Mouse (Mus musculus) hindbrain, embryonic 14.5 days (tissue): Measurements from ENCODE around the gene Apoa2. TPM values are rescaled to one million over a fixed set of nuclear protein-coding genes. Genes with fewer than 3 reads are reported as not detected.

ENCODE experiments used
- ATAC-seq: fragments of 200-750 bp; cut with Nextera tagmentation; 2 replicates; pipeline ENCODE4 v1.8.0; 2017; ENCODE audit warnings: moderate number of reproducible peaks, mild to moderate bottlenecking, moderate TSS enrichment, moderate library complexity; ENCODE audit not compliant: low FRiP score
- DNase-seq: peaks from one replicate; pipeline ENCODE4 v3.0.0-alpha.2; 2015; ENCODE audit warnings: low spot score
- H3K27ac ChIP-seq: fragments of 300-500 bp; sonication (generic); 2 replicates; pipeline ENCODE4 v1.5.1; 2014; ENCODE audit warnings: mild to moderate bottlenecking, moderate library complexity
- H3K27me3 ChIP-seq: fragments of 300-500 bp; sonication (generic); 2 replicates; pipeline ENCODE4 v1.6.1; 2014; ENCODE audit warnings: mild to moderate bottlenecking, low read length, mixed read lengths; ENCODE audit not compliant: control insufficient read depth, insufficient read depth
- H3K36me3 ChIP-seq: fragments of 300-500 bp; sonication (generic); replicated peaks from 2 replicates; pipeline ENCODE4 v1.6.1; 2014; ENCODE audit not compliant: control insufficient read depth, insufficient read depth
- H3K4me1 ChIP-seq: fragments of 300-500 bp; sonication (generic); replicated peaks from 2 replicates; pipeline ENCODE4 v1.6.1; 2014; ENCODE audit warnings: antibody characterized with exemption, low read length, mixed read lengths; ENCODE audit not compliant: control insufficient read depth, insufficient read depth
- H3K4me2 ChIP-seq: fragments of 300-500 bp; sonication (generic); replicated peaks from 2 replicates; pipeline ENCODE4 v1.6.1; 2014; ENCODE audit warnings: mild to moderate bottlenecking, moderate library complexity
- H3K4me3 ChIP-seq: fragments of 300-500 bp; sonication (generic); replicated peaks from 2 replicates; pipeline ENCODE4 v1.5.1; 2014; ENCODE audit warnings: mild to moderate bottlenecking, low read length
- H3K9ac ChIP-seq: fragments of 300-500 bp; sonication (generic); 2 replicates; pipeline ENCODE4 v1.6.1; 2014
- H3K9me3 ChIP-seq: fragments of 300-500 bp; sonication (generic); 2 replicates; pipeline ENCODE4 v1.6.1; 2016; ENCODE audit warnings: low read length; ENCODE audit not compliant: control insufficient read depth
- WGBS: fragments of 180-500 bp; shearing (Covaris S2); extraction: QIAGEN DNeasy Blood & Tissue Kit; methylation state at CpG from one replicate; pipeline ENCODE4 v1.1.7; 2014; 5-methylcytosine and 5-hydroxymethylcytosine counted together
- polyA plus RNA-seq: library from polyadenylated mRNA; unstranded; fragments of >200 nt; fragmentation: Nextera tagmentation; extraction: Ambion mirVana; gene quantifications from 2 replicates; pipeline ENCODE4 v1.2.1, GENCODE M21; 2014

Apoa2 gene
- polyA plus RNA-seq, 1 experiment from 2014 or later: 7.0 TPM

DNA sequence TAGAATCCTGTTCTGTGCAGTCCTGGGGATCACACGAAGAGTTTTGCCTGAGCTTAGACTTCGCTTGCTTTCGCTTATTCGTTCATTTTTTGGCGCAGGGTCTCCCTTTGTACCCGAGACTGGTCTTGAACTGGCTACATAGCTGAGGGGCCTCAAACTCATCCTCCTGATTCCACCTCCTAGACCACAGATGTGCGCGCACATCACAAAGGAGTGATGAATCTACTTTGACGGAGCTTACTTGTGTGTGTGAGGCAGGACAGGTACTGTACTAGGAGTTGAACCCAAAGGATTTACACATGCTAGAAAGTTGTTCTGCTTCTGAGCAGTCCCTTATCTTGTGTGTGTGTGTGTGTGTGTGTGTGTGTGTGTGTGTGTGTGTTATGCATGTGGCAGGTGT lies 34.0 kb upstream of the Apoa2 start:
- no peak overlapping the region for H3K4me3 ChIP-seq
- peaks cover 36% of the 10 kb centered on the region for H3K4me1 ChIP-seq
- ATAC-seq (no peak), DNase-seq (no peak)
- H3K27me3 ChIP-seq: peaks cover 19% of the 10 kb centered on the region
- H3K9me3 ChIP-seq: no peaks in the 10 kb centered on the region
- no peak overlapping the region for H3K4me2 ChIP-seq
- no peak overlapping the region for H3K27ac ChIP-seq
- no peak overlapping the region for H3K9ac ChIP-seq
- H3K36me3 ChIP-seq: no peaks in the 10 kb centered on the region
- 95% methylated on average over 9 of the region's 9 CpGs for WGBS

GRCm38 (mm10) chr1:171192283-171192682 lies 32.6 kb upstream of the Apoa2 start:
- no peaks in the 10 kb centered on the region for H3K36me3 ChIP-seq
- no peak overlapping the region for H3K9ac ChIP-seq
- DNase-seq: no peak
- peak overlapping the region; percentile 98 for H3K4me2 ChIP-seq
- H3K27me3 ChIP-seq: peaks cover 33% of the 10 kb centered on the region
- no peak overlapping the region for H3K4me3 ChIP-seq
- H3K9me3 ChIP-seq: no peaks in the 10 kb centered on the region
- WGBS: 47% methylated on average over 10 of the region's 10 CpGs
- peaks cover 42% of the 10 kb centered on the region for H3K4me1 ChIP-seq
- no peak for ATAC-seq
- peak overlapping the region; percentile 28; the same call in 1 of the 2 replicates for H3K27ac ChIP-seq

DNA sequence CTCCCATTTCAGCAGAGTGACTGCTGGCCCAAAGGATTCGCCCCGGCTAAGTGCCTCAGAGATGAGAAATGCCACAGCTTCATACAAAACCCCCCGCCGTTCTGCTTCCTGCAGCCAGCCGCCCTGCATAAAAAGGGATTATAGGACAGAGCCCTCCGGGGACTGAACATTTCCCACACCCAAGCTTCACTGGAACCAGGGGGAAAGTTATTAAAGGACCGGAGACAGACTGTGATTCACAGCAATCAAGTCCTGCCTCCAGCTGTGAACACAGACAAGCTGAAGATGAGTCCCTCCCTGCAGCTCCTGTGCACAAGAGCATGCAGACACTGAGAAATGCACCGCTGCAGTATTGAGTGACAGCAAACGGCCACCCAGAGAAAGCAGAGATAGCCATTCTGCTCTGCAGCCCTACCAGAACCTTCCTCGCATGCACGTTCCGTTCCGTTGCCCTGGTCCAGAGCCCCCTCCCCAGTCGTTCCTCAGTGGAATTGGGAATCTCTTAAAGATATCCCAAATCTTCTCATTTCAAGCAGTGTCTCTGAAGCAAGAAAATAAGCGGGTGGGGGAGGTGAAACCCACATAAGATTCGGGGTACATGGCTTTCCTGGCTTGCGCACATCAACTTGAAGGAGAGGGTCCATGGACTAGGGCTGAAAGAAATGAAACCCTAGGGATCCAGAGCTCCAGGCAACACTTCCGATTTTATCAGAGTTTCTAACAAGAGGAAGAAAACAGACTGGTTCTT lies 31.6 kb upstream of the Apoa2 start:
- H3K9me3 ChIP-seq: no peaks in the 10 kb centered on the region
- DNase-seq: no peak
- peaks cover 39% of the 10 kb centered on the region for H3K4me1 ChIP-seq
- WGBS: 4% methylated on average over 18 of the region's 18 CpGs
- 0 out of 2 replicates have a peak overlapping the region, but pooled peaks have one; percentile 55 for H3K27ac ChIP-seq
- H3K4me2 ChIP-seq: peak overlapping the region; percentile 98
- ATAC-seq: peak; percentile 46; the same call in 1 of the 2 replicates
- H3K4me3 ChIP-seq: peak overlapping the region; percentile 16
- peak overlapping the region; percentile 18 for H3K9ac ChIP-seq
- H3K36me3 ChIP-seq: no peaks in the 10 kb centered on the region
- peaks cover 36% of the 10 kb centered on the region for H3K27me3 ChIP-seq

GRCm38 (mm10) chr1:171193911-171194830 lies 30.7 kb upstream of the Apoa2 start:
- 29% methylated on average over 11 of the region's 11 CpGs for WGBS
- peaks cover 36% of the 10 kb centered on the region for H3K27me3 ChIP-seq

DNA sequence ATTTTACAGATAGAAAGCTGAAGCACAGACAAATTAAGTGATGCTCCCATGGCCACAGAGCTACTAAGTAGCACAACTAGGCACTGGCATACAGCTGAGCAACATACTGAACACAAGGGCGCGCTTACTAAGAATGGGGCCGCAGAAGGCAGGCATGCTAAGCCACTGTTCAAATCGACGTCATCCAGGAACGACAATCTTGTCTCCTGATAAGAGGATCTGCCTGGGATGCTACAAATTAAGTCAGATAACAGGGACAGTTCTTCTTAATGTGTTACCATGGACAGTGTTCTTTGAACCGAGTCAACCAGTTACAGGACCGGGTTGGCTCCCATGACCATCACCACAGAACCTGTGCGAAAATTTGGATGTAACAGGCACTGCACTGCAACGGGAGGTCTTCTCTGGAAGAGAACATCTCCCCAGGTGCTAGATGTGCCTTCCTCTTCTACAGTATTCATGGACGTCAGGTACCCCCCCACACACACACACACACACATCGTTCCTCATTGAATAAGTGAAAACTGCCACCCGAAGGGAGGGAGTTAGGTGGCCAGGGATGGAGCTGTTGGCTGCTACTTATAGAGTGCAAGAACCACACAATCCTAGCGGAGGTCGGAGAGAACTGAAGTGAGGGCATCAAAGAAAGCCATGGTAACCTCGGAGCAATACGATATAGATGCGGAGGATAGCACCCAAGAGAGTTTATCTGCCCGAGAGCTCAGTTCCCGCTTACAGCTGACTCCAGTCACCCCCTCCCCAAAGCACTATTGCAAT lies 29.6 kb upstream of the Apoa2 start:
- WGBS: 6% methylated on average over 20 of the region's 20 CpGs
- Histone ChIP-seq H3K4me1 (peaks cover 23% of the 10 kb centered on the region), H3K27ac (no peak overlapping the region), H3K9ac (peak overlapping the region; percentile 66), H3K4me2 (peak overlapping the region; percentile 98), H3K36me3 (no peaks in the 10 kb centered on the region), H3K9me3 (no peaks in the 10 kb centered on the region), H3K27me3 (peaks cover 36% of the 10 kb centered on the region), H3K4me3 (peak overlapping the region; percentile 61)
- DNase-seq (no peak), ATAC-seq (peak; percentile 10; the same call in 1 of the 2 replicates)

More at GRCm38 (mm10) chr1:171193911-171194830, 30.7 kb upstream of the Apoa2 start:
- Histone ChIP-seq H3K9ac (0 out of 2 replicates have a peak overlapping the region, but pooled peaks have one; percentile 18), H3K4me2 (peak overlapping the region; percentile 98), H3K4me3 (peak overlapping the region; percentile 16), H3K9me3 (no peaks in the 10 kb centered on the region), H3K4me1 (peaks cover 30% of the 10 kb centered on the region), H3K27ac (0 out of 2 replicates have a peak overlapping the region, but pooled peaks have one; percentile 55), H3K36me3 (no peaks in the 10 kb centered on the region)
- DNase-seq: no peak
- ATAC-seq: no peak

DNA sequence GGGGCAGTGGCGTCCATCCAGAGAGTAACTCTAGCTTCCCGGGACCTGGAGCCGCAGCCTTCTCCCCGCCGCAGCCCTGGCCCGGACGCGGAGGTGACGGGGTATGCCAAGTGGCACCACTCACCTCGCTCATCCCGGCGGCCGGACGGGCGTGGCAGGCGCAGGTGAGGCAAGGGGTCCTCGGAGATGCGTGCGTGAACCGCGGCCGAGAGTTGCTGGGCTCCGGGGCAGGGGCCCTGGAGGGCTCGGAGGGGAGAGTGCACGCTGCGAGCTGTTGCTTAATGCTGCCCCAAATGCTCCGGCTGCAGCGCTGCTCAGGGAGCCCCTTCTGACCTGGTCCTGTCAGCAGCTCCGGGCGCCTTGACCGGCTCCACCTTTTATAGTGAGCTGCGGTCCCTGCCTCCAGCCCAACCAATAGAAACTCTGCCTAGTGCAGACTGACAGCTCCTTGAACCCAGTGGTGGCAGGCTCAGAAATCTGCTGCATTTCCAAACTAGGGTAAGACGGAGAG lies 28.9 kb upstream of the Apoa2 start, which contains the start of gene Pcp4l1:
Pcp4l1 (minus strand) TSS at position 382 of the 511 bp plus-strand sequence.
- H3K36me3 ChIP-seq: no peaks in the 10 kb centered on the region
- H3K4me3 ChIP-seq: peak within 1 kb of the TSS; percentile 61
- peak; percentile 61 for DNase-seq
- WGBS: under 1% methylated on average over 33 of the region's 33 CpGs
- H3K27me3 ChIP-seq: peaks cover 36% of the 10 kb centered on the region
- ATAC-seq: peak; percentile 80
- H3K9me3 ChIP-seq: no peaks in the 10 kb centered on the region
- no peak within 1 kb of the TSS for H3K27ac ChIP-seq
- peak within 1 kb of the TSS; percentile 98 for H3K4me2 ChIP-seq
- peaks cover 23% of the 10 kb centered on the region for H3K4me1 ChIP-seq
- peak within 1 kb of the TSS; percentile 66 for H3K9ac ChIP-seq

GRCm38 (mm10) chr1:171199532-171199931 lies 25.3 kb upstream of the Apoa2 start:
- WGBS: 68% methylated on average over 1 of the region's 1 CpGs
- peaks cover 22% of the 10 kb centered on the region for H3K27me3 ChIP-seq
- no peaks in the 10 kb centered on the region for H3K9me3 ChIP-seq
- no peak overlapping the region for H3K4me2 ChIP-seq
- DNase-seq (no peak), ATAC-seq (no peak)
- H3K4me1 ChIP-seq: peaks cover 11% of the 10 kb centered on the region
- H3K36me3 ChIP-seq: no peaks in the 10 kb centered on the region
- H3K4me3 ChIP-seq: no peak overlapping the region
- no peak overlapping the region for H3K27ac ChIP-seq
- no peak overlapping the region for H3K9ac ChIP-seq

- Histone ChIP-seq H3K9ac (no peak overlapping the region), H3K27ac (no peak overlapping the region), H3K4me2 (no peak overlapping the region), H3K36me3 (no peaks in the 10 kb centered on the region), H3K4me3 (no peak overlapping the region), H3K27me3 (peaks cover 18% of the 10 kb centered on the region), H3K4me1 (peaks cover 7% of the 10 kb centered on the region; the same call in 1 of the 2 replicates), H3K9me3 (no peaks in the 10 kb centered on the region)
- 100% methylated on average over 1 of the region's 1 CpGs for WGBS
- ATAC-seq: no peak
- no peak for DNase-seq
Observed at GRCm38 (mm10) chr1:171200769-171201168, 24.1 kb upstream of the Apoa2 start.
